Mouse (Mus musculus): ENCODE data around the gene Mettl1. TPM values are rescaled to one million over a fixed set of nuclear protein-coding genes. Genes with fewer than 3 reads are reported as not detected.
A peak's percentile ranks its signal among the peaks of the same experiment; 100 is the strongest.

The Mettl1 gene
- polyA plus RNA-seq, 1 experiment: 31.3 TPM

GRCm38 (mm10) chr10:127037641-127038040 is 3.6 kb upstream of the Mettl1 start:
- H3K36me3 ChIP-seq (ENCODE audit: control insufficient read depth, insufficient read depth): no peaks in the 10 kb centered on the region
- no peaks in the 10 kb centered on the region for H3K79me3 ChIP-seq (ENCODE audit: low read depth)
- H3K27me3 ChIP-seq (ENCODE audit: control insufficient read depth, insufficient read depth, insufficient read length): no peaks in the 10 kb centered on the region
- peaks cover 7% of the 10 kb centered on the region for H3K79me2 ChIP-seq (ENCODE audit: control insufficient read depth, insufficient read depth)
- no peak overlapping the region for H3ac ChIP-seq (ENCODE audit: control insufficient read depth, insufficient read length, low read depth)
- H3K4me3 ChIP-seq (ENCODE audit: insufficient read depth, poor library complexity, severe bottlenecking): no peak overlapping the region
- TF ChIP-seq MAX (IDR thresholded peaks at IDR 0.05) (no peak), CTCF (IDR thresholded peaks at IDR 0.05; ENCODE audit: control insufficient read depth, insufficient read depth, insufficient read length) (no peak), FOSL1 (IDR thresholded peaks at IDR 0.05; ENCODE audit: insufficient read depth, low read length, poor library complexity, severe bottlenecking) (no peak), MYOG (IDR thresholded peaks at IDR 0.05; ENCODE audit: control insufficient read depth, extremely low read depth, insufficient read length) (no peak), CEBPB (IDR thresholded peaks at IDR 0.05; ENCODE audit: low read depth) (no peak), MYOD1 (IDR thresholded peaks at IDR 0.05; ENCODE audit: control insufficient read depth, insufficient read length, low read depth) (no peak), USF1 (IDR thresholded peaks at IDR 0.05; ENCODE audit: low read depth) (no peak)

DNA sequence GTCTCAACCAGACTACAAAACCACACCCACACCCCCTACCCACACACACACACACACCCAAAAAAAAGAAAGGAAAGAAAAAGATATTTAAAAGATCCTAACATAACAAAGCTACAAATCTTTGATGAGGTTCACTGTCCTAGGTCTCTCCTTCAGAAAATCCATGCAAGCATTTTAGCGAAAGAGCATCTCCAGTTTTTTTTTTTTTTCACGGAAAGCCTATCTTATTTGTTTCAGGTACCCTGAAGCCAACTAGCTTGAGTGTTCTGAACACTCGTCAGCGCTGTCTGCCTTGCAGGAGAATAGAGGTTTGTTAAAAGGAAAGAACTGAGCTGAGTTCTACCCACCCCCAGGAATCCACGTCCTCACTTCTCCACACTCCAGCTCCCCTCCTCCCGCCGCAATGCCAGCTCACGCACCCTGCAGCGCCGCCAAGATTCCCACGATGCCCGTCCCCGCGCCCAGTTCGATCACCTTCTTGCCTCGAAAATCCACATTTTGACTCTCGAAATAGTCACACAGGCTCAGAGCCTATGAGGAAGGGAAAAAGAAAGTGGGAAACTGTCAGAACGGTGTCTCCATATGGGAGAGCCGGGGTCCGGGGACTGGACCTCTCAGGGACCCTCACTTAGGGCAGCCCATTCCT is 522 bp upstream of the Mettl1 start:
- TF ChIP-seq MYOG (IDR thresholded peaks at IDR 0.05; ENCODE audit: control insufficient read depth, extremely low read depth, insufficient read length) (no peak), MYOD1 (IDR thresholded peaks at IDR 0.05; ENCODE audit: control insufficient read depth, insufficient read length, low read depth) (no peak), FOSL1 (IDR thresholded peaks at IDR 0.05; ENCODE audit: insufficient read depth, low read length, poor library complexity, severe bottlenecking) (no peak), MAX (IDR thresholded peaks at IDR 0.05) (no peak), CTCF (IDR thresholded peaks at IDR 0.05; ENCODE audit: control insufficient read depth, insufficient read depth, insufficient read length) (no peak), USF1 (IDR thresholded peaks at IDR 0.05; ENCODE audit: low read depth) (no peak), CEBPB (IDR thresholded peaks at IDR 0.05; ENCODE audit: low read depth) (no peak)
- Histone ChIP-seq H3K27me3 (ENCODE audit: control insufficient read depth, insufficient read depth, insufficient read length) (no peaks in the 10 kb centered on the region), H3K4me3 (ENCODE audit: insufficient read depth, poor library complexity, severe bottlenecking) (peak overlapping the region; percentile 71), H3K79me3 (ENCODE audit: low read depth) (peaks cover 2% of the 10 kb centered on the region), H3K79me2 (ENCODE audit: control insufficient read depth, insufficient read depth) (peaks cover 21% of the 10 kb centered on the region), H3ac (ENCODE audit: control insufficient read depth, insufficient read length, low read depth) (peak overlapping the region; percentile 65), H3K36me3 (ENCODE audit: control insufficient read depth, insufficient read depth) (peaks cover 23% of the 10 kb centered on the region)

DNA sequence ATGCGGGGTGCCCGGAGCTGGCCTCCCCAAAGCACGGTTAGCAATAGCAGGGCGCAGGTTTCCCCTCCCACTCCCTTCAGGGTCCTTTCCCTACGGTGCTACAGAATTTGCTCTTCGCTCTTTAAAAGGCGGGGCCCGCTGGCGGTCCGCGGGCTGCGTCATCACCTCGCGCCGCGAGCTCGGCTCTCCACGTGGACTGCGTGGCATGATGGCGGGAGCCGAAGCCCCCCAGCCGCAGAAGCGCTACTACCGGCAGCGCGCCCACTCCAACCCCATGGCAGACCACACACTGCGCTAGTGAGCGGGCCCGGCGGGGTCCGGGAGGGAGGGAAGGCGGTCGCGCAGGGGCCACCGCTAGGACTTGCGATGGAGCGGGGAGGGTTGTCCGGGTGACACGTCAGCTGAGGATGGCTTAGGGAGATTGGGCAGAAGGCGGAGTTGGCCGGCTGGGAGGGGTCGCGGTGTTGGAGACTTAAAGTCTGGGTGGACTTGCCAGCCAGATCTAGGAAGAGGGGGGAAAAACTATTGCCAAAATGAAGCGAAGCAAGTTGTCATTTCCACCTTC is 642 bp downstream of the Mettl1 start:
- H3K36me3 ChIP-seq (ENCODE audit: control insufficient read depth, insufficient read depth): peaks cover 27% of the 10 kb centered on the region
- no peak for TF ChIP-seq MYOG (IDR thresholded peaks at IDR 0.05; ENCODE audit: control insufficient read depth, extremely low read depth, insufficient read length)
- no peak for TF ChIP-seq CEBPB (IDR thresholded peaks at IDR 0.05; ENCODE audit: low read depth)
- peak; percentile 98 for TF ChIP-seq MAX (IDR thresholded peaks at IDR 0.05)
- H3K79me2 ChIP-seq (ENCODE audit: control insufficient read depth, insufficient read depth): peaks cover 21% of the 10 kb centered on the region
- H3K27me3 ChIP-seq (ENCODE audit: control insufficient read depth, insufficient read depth, insufficient read length): no peaks in the 10 kb centered on the region
- peak overlapping the region; percentile 100 for H3ac ChIP-seq (ENCODE audit: control insufficient read depth, insufficient read length, low read depth)
- H3K4me3 ChIP-seq (ENCODE audit: insufficient read depth, poor library complexity, severe bottlenecking): peak overlapping the region; percentile 71
- peaks cover 2% of the 10 kb centered on the region for H3K79me3 ChIP-seq (ENCODE audit: low read depth)

- Histone ChIP-seq H3K27me3 (ENCODE audit: control insufficient read depth, insufficient read depth, insufficient read length) (no peaks in the 10 kb centered on the region), H3K36me3 (ENCODE audit: control insufficient read depth, insufficient read depth) (peaks cover 27% of the 10 kb centered on the region), H3ac (ENCODE audit: control insufficient read depth, insufficient read length, low read depth) (peak overlapping the region; percentile 40), H3K4me3 (ENCODE audit: insufficient read depth, poor library complexity, severe bottlenecking) (peak overlapping the region; percentile 71), H3K79me2 (ENCODE audit: control insufficient read depth, insufficient read depth) (peaks cover 21% of the 10 kb centered on the region), H3K79me3 (ENCODE audit: low read depth) (peaks cover 2% of the 10 kb centered on the region)
- TF ChIP-seq FOSL1 (IDR thresholded peaks at IDR 0.05; ENCODE audit: insufficient read depth, low read length, poor library complexity, severe bottlenecking) (no peak), MYOG (IDR thresholded peaks at IDR 0.05; ENCODE audit: control insufficient read depth, extremely low read depth, insufficient read length) (no peak), MAX (IDR thresholded peaks at IDR 0.05) (no peak), USF1 (IDR thresholded peaks at IDR 0.05; ENCODE audit: low read depth) (no peak), CTCF (IDR thresholded peaks at IDR 0.05; ENCODE audit: control insufficient read depth, insufficient read depth, insufficient read length) (no peak), MYOD1 (IDR thresholded peaks at IDR 0.05; ENCODE audit: control insufficient read depth, insufficient read length, low read depth) (no peak)
Measured at GRCm38 (mm10) chr10:127042468-127043115, 1.4 kb downstream of the Mettl1 start.

DNA sequence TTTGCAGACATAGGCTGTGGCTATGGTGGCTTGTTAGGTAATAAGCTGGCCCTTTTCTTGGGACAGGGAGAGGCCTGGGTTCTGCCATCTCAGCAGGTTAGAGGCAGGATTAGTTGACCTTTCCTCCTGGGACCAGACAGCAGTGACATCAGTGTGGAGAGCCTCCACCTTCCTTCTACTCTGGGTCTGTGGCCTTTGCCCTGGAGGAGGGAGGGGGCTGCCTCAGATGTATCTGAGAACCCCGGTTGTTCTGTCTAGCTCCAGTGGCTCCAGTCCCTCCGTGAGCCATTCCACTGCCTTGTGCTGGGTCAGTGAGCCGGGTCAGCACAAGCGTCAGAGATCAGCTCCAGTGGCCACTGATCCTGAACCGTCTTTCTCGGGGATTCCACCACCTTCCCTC is 2.0 kb downstream of the Mettl1 start:
- Histone ChIP-seq H3K4me3 (ENCODE audit: insufficient read depth, poor library complexity, severe bottlenecking) (peak overlapping the region; percentile 71), H3ac (ENCODE audit: control insufficient read depth, insufficient read length, low read depth) (peak overlapping the region; percentile 8), H3K36me3 (ENCODE audit: control insufficient read depth, insufficient read depth) (peaks cover 27% of the 10 kb centered on the region), H3K79me3 (ENCODE audit: low read depth) (peaks cover 2% of the 10 kb centered on the region), H3K27me3 (ENCODE audit: control insufficient read depth, insufficient read depth, insufficient read length) (no peaks in the 10 kb centered on the region), H3K79me2 (ENCODE audit: control insufficient read depth, insufficient read depth) (peaks cover 21% of the 10 kb centered on the region)
- TF ChIP-seq CTCF (IDR thresholded peaks at IDR 0.05; ENCODE audit: control insufficient read depth, insufficient read depth, insufficient read length): no peak
- TF ChIP-seq CEBPB (IDR thresholded peaks at IDR 0.05; ENCODE audit: low read depth): no peak
- TF ChIP-seq MYOD1 (IDR thresholded peaks at IDR 0.05; ENCODE audit: control insufficient read depth, insufficient read length, low read depth): no peak
- TF ChIP-seq FOSL1 (IDR thresholded peaks at IDR 0.05; ENCODE audit: insufficient read depth, low read length, poor library complexity, severe bottlenecking): no peak
- no peak for TF ChIP-seq MAX (IDR thresholded peaks at IDR 0.05)
- no peak for TF ChIP-seq MYOG (IDR thresholded peaks at IDR 0.05; ENCODE audit: control insufficient read depth, extremely low read depth, insufficient read length)
- no peak for TF ChIP-seq USF1 (IDR thresholded peaks at IDR 0.05; ENCODE audit: low read depth)
